Mouse (Mus musculus) forebrain, embryonic 10.5 days (tissue): ENCODE data around the gene Calm4. TPM values are rescaled to one million over a fixed set of nuclear protein-coding genes. Genes with fewer than 3 reads are reported as not detected.
"Not testable (repeated sequence)": the region's sequence is repeated elsewhere in the genome, so short reads cannot be mapped to it uniquely, and the experiment has no call there.

Experiments
- DNase-seq: peaks from one replicate; pipeline ENCODE4 v3.0.0-alpha.2; 2017; ENCODE audit warnings: low spot score; ENCODE audit errors: extremely low spot score
- H3K27ac ChIP-seq: fragments of 300-500 bp; sonication (generic); 2 replicates; pipeline ENCODE4 v1.5.1; 2016; ENCODE audit warnings: mild to moderate bottlenecking
- H3K27me3 ChIP-seq: fragments of 300-500 bp; sonication (generic); 2 replicates; pipeline ENCODE4 v1.6.1; 2016; ENCODE audit warnings: mild to moderate bottlenecking; ENCODE audit not compliant: poor library complexity, severe bottlenecking
- H3K36me3 ChIP-seq: fragments of 300-500 bp; sonication (generic); replicated peaks from 2 replicates; pipeline ENCODE4 v1.6.1; 2016; ENCODE audit warnings: mild to moderate bottlenecking, moderate library complexity
- H3K4me1 ChIP-seq: fragments of 300-500 bp; sonication (generic); 2 replicates; pipeline ENCODE4 v1.6.1; 2016
- H3K4me3 ChIP-seq: fragments of 300-500 bp; sonication (generic); 2 replicates; pipeline ENCODE4 v1.5.1; 2016; ENCODE audit warnings: mild to moderate bottlenecking, moderate library complexity
- H3K9me3 ChIP-seq: fragments of 300-500 bp; sonication (generic); 2 replicates; pipeline ENCODE4 v1.6.1; 2016; ENCODE audit warnings: mild to moderate bottlenecking, moderate library complexity
- whole genome bisulfite sequencing: fragments of 180-500 bp; shearing (Covaris S2); methylation state at CpG from one replicate; pipeline ENCODE4 v1.1.7; 2016; 5-methylcytosine and 5-hydroxymethylcytosine counted together
- polyA plus RNA-seq: library from polyadenylated mRNA; unstranded; fragments of >200 nt; fragmentation: Nextera tagmentation; extraction: Ambion mirVana; gene quantifications from 2 replicates; pipeline ENCODE4 v1.2.1, GENCODE M21; 2016

Gene Calm4
- polyA plus RNA-seq: not detected in 2 replicates

- not testable (repeated sequence) for DNase-seq, H3K4me1 ChIP-seq, H3K27ac ChIP-seq, H3K36me3 ChIP-seq, H3K9me3 ChIP-seq, H3K4me3 ChIP-seq, H3K27me3 ChIP-seq
Measured at GRCm38 (mm10) chr13:3837312-3837807, at the start of gene Calm4. Gene Calm4 (plus strand): TSS chr13:3837757.

- 92% methylated on average over 2 of the region's 2 CpGs for WGBS
- no peak for DNase-seq
Measured at GRCm38 (mm10) chr13:3788588-3788987, 49.0 kb upstream of the Calm4 start.

GRCm38 (mm10) chr13:3789531-3789930, 48.0 kb upstream of the Calm4 start:
- Histone ChIP-seq H3K4me3 (no peak overlapping the region), H3K36me3 (no peaks in the 10 kb centered on the region), H3K4me1 (peaks cover 5% of the 10 kb centered on the region; the same call in 1 of the 2 replicates), H3K27me3 (no peaks in the 10 kb centered on the region), H3K9me3 (no peaks in the 10 kb centered on the region), H3K27ac (no peak overlapping the region)
- DNase-seq: no peak
- 86% methylated on average over 2 of the region's 2 CpGs for WGBS

More at GRCm38 (mm10) chr13:3788588-3788987, 49.0 kb upstream of the Calm4 start:
- H3K36me3 ChIP-seq: no peaks in the 10 kb centered on the region
- H3K4me3 ChIP-seq: no peak overlapping the region
- H3K27me3 ChIP-seq: no peaks in the 10 kb centered on the region
- H3K4me1 ChIP-seq: no peaks in the 10 kb centered on the region
- H3K27ac ChIP-seq: no peak overlapping the region
- H3K9me3 ChIP-seq: no peaks in the 10 kb centered on the region

- Histone ChIP-seq H3K4me3 (no peak overlapping the region), H3K27me3 (no peaks in the 10 kb centered on the region), H3K36me3 (no peaks in the 10 kb centered on the region), H3K9me3 (no peaks in the 10 kb centered on the region), H3K4me1 (peaks cover 5% of the 10 kb centered on the region; the same call in 1 of the 2 replicates), H3K27ac (no peak overlapping the region)
- WGBS: 94% methylated on average over 4 of the region's 4 CpGs
- no peak for DNase-seq
Measured at GRCm38 (mm10) chr13:3796649-3797048, 40.9 kb upstream of the Calm4 start.

GRCm38 (mm10) chr13:3798751-3799150, 38.8 kb upstream of the Calm4 start:
- Histone ChIP-seq H3K4me1 (peaks cover 5% of the 10 kb centered on the region; the same call in 1 of the 2 replicates), H3K9me3 (no peaks in the 10 kb centered on the region), H3K4me3 (no peak overlapping the region), H3K36me3 (no peaks in the 10 kb centered on the region), H3K27me3 (no peaks in the 10 kb centered on the region), H3K27ac (no peak overlapping the region)
- no peak for DNase-seq

- Histone ChIP-seq H3K9me3 (no peaks in the 10 kb centered on the region), H3K36me3 (no peaks in the 10 kb centered on the region), H3K27me3 (no peaks in the 10 kb centered on the region), H3K4me1 (no peaks in the 10 kb centered on the region), H3K4me3 (no peak overlapping the region), H3K27ac (no peak overlapping the region)
- WGBS: 84% methylated on average over 3 of the region's 3 CpGs
- no peak for DNase-seq
Measured at GRCm38 (mm10) chr13:3799386-3799785, 38.2 kb upstream of the Calm4 start.

- H3K4me3 ChIP-seq: no peak within 1 kb of the TSS
Measured at GRCm38 (mm10) chr13:3804186-3804585, 33.4 kb upstream of the Calm4 start, which contains the start of gene Calml3. Gene Calml3 (minus strand): TSS chr13:3804316.

GRCm38 (mm10) chr13:3805132-3805531, 32.4 kb upstream of the Calm4 start:
- Histone ChIP-seq H3K9me3 (no peaks in the 10 kb centered on the region), H3K27me3 (no peaks in the 10 kb centered on the region), H3K27ac (no peak overlapping the region), H3K36me3 (no peaks in the 10 kb centered on the region), H3K4me1 (no peaks in the 10 kb centered on the region), H3K4me3 (no peak overlapping the region)
- 85% methylated on average over 2 of the region's 2 CpGs for WGBS
- DNase-seq: no peak

More at GRCm38 (mm10) chr13:3804186-3804585, 33.4 kb upstream of the Calm4 start, which contains the start of gene Calml3:
- no peak for DNase-seq
- Histone ChIP-seq H3K36me3 (no peaks in the 10 kb centered on the region), H3K4me1 (no peaks in the 10 kb centered on the region), H3K27ac (no peak within 1 kb of the TSS), H3K9me3 (no peaks in the 10 kb centered on the region), H3K27me3 (no peaks in the 10 kb centered on the region)
- WGBS: 94% methylated on average over 13 of the region's 13 CpGs

GRCm38 (mm10) chr13:3805638-3806037, 31.9 kb upstream of the Calm4 start:
- Histone ChIP-seq H3K9me3 (0 out of 2 replicates have a peak, but pooled peaks cover 3% of the 10 kb centered on the region), H3K27ac (no peak overlapping the region), H3K27me3 (no peaks in the 10 kb centered on the region), H3K4me3 (no peak overlapping the region), H3K4me1 (no peaks in the 10 kb centered on the region), H3K36me3 (no peaks in the 10 kb centered on the region)
- no peak for DNase-seq
- 85% methylated on average over 5 of the region's 5 CpGs for WGBS

GRCm38 (mm10) chr13:3807131-3807827, 30.3 kb upstream of the Calm4 start:
- Histone ChIP-seq H3K27ac (no peak overlapping the region), H3K4me1 (no peaks in the 10 kb centered on the region), H3K4me3 (no peak overlapping the region), H3K9me3 (0 out of 2 replicates have a peak, but pooled peaks cover 4% of the 10 kb centered on the region), H3K36me3 (no peaks in the 10 kb centered on the region), H3K27me3 (no peaks in the 10 kb centered on the region)
- WGBS: 80% methylated on average over 7 of the region's 7 CpGs
- no peak for DNase-seq

- DNase-seq: no peak
- no peaks in the 10 kb centered on the region for H3K27me3 ChIP-seq
- H3K27ac ChIP-seq: no peak overlapping the region
- H3K4me1 ChIP-seq: no peaks in the 10 kb centered on the region
- H3K9me3 ChIP-seq: no peaks in the 10 kb centered on the region
- no peaks in the 10 kb centered on the region for H3K36me3 ChIP-seq
- WGBS: 86% methylated on average over 5 of the region's 5 CpGs
- H3K4me3 ChIP-seq: no peak overlapping the region
Measured at GRCm38 (mm10) chr13:3818012-3818739, 19.4 kb upstream of the Calm4 start.

GRCm38 (mm10) chr13:3818740-3819076, 18.8 kb upstream of the Calm4 start:
- no peaks in the 10 kb centered on the region for H3K4me1 ChIP-seq
- H3K4me3 ChIP-seq: no peak overlapping the region
- H3K27me3 ChIP-seq: no peaks in the 10 kb centered on the region
- no peak for DNase-seq
- H3K27ac ChIP-seq: no peak overlapping the region
- H3K36me3 ChIP-seq: no peaks in the 10 kb centered on the region
- WGBS: 95% methylated on average over 2 of the region's 2 CpGs
- H3K9me3 ChIP-seq: no peaks in the 10 kb centered on the region

- Histone ChIP-seq H3K27me3 (no peaks in the 10 kb centered on the region), H3K36me3 (no peaks in the 10 kb centered on the region), H3K4me1 (no peaks in the 10 kb centered on the region), H3K9me3 (no peaks in the 10 kb centered on the region), H3K4me3 (no peak overlapping the region), H3K27ac (no peak overlapping the region)
- 65% methylated on average over 4 of the region's 4 CpGs for WGBS
- DNase-seq: no peak
Measured at GRCm38 (mm10) chr13:3822105-3822504, 15.5 kb upstream of the Calm4 start.
